Mouse (Mus musculus) midbrain, embryonic 13.5 days (tissue): ENCODE results near the gene Bud31. TPM values are rescaled to one million over a fixed set of nuclear protein-coding genes. Genes with fewer than 3 reads are reported as not detected.
A peak's percentile ranks its signal among the peaks of the same experiment; 100 is the strongest.
"Not testable (repeated sequence)": the region's sequence is repeated elsewhere in the genome, so short reads cannot be mapped to it uniquely, and the experiment has no call there.

Experiments
- ATAC-seq: fragments of 200-750 bp; cut with Nextera tagmentation; 2 replicates; pipeline ENCODE4 v1.8.0; 2017; ENCODE audit warnings: mild to moderate bottlenecking, moderate TSS enrichment, moderate library complexity
- H3K27ac ChIP-seq: fragments of 300-500 bp; sonication (generic); 2 replicates; pipeline ENCODE4 v1.5.1; 2015; ENCODE audit warnings: inconsistent platforms, mild to moderate bottlenecking, moderate library complexity
- H3K27me3 ChIP-seq: fragments of 300-500 bp; sonication (generic); 2 replicates; pipeline ENCODE4 v1.6.1; 2015; ENCODE audit warnings: mild to moderate bottlenecking, inconsistent platforms
- H3K36me3 ChIP-seq: fragments of 300-500 bp; sonication (generic); 2 replicates; pipeline ENCODE4 v1.6.1; 2015; ENCODE audit warnings: mild to moderate bottlenecking, inconsistent platforms
- H3K4me1 ChIP-seq: fragments of 300-500 bp; sonication (generic); replicated peaks from 2 replicates; pipeline ENCODE4 v1.6.1; 2015; ENCODE audit warnings: inconsistent platforms
- H3K4me2 ChIP-seq: fragments of 300-500 bp; sonication (generic); replicated peaks from 2 replicates; pipeline ENCODE4 v1.6.1; 2015; ENCODE audit warnings: moderate library complexity, mild to moderate bottlenecking, inconsistent platforms
- H3K4me3 ChIP-seq: fragments of 300-500 bp; sonication (generic); replicated peaks from 2 replicates; pipeline ENCODE4 v1.5.1; 2015; ENCODE audit warnings: mild to moderate bottlenecking, inconsistent platforms
- H3K9ac ChIP-seq: fragments of 300-500 bp; sonication (generic); replicated peaks from 2 replicates; pipeline ENCODE4 v1.6.1; 2015; ENCODE audit warnings: mild to moderate bottlenecking, inconsistent platforms
- H3K9me3 ChIP-seq: fragments of 300-500 bp; sonication (generic); 2 replicates; pipeline ENCODE4 v1.6.1; 2016; ENCODE audit warnings: mild to moderate bottlenecking, inconsistent platforms
- WGBS: fragments of 180-500 bp; shearing (Covaris S2); methylation state at CpG from one replicate; pipeline ENCODE4 v1.1.7; 2015; 5-methylcytosine and 5-hydroxymethylcytosine counted together
- polyA plus RNA-seq: library from polyadenylated mRNA; unstranded; fragments of >200 nt; fragmentation: Nextera tagmentation; extraction: Ambion mirVana; gene quantifications from 2 replicates; pipeline ENCODE4 v1.2.1, GENCODE M21; 2015

Gene Bud31
- polyA plus RNA-seq, 1 experiment from 2014 or later: 228 TPM

- Histone ChIP-seq H3K9me3 (no peaks in the 10 kb centered on the region), H3K27ac (no peak overlapping the region), H3K27me3 (peaks cover 31% of the 10 kb centered on the region), H3K4me1 (peaks cover 14% of the 10 kb centered on the region), H3K9ac (peak overlapping the region; percentile 56), H3K4me2 (peak overlapping the region; percentile 57), H3K4me3 (peak overlapping the region; percentile 42), H3K36me3 (peaks cover 17% of the 10 kb centered on the region)
- peak; percentile 47 for ATAC-seq
- WGBS: 21% methylated on average over 39 of the region's 40 CpGs
Observed at GRCm38 (mm10) chr5:145114606-145115473, 25.3 kb upstream of the Bud31 start.

GRCm38 (mm10) chr5:145115736-145116135 lies 24.4 kb upstream of the Bud31 start:
- no peaks in the 10 kb centered on the region for H3K9me3 ChIP-seq
- peaks cover 31% of the 10 kb centered on the region for H3K27me3 ChIP-seq
- H3K36me3 ChIP-seq: peaks cover 8% of the 10 kb centered on the region
- no peak for ATAC-seq
- no peak overlapping the region for H3K27ac ChIP-seq
- H3K9ac ChIP-seq: no peak overlapping the region
- H3K4me3 ChIP-seq: no peak overlapping the region
- peaks cover 14% of the 10 kb centered on the region for H3K4me1 ChIP-seq
- 95% methylated on average over 5 of the region's 5 CpGs for WGBS
- no peak overlapping the region for H3K4me2 ChIP-seq

- no peak for ATAC-seq
- Histone ChIP-seq H3K27me3 (peaks cover 31% of the 10 kb centered on the region), H3K9ac (no peak overlapping the region), H3K4me3 (no peak overlapping the region), H3K9me3 (no peaks in the 10 kb centered on the region), H3K4me1 (peaks cover 14% of the 10 kb centered on the region), H3K4me2 (no peak overlapping the region), H3K36me3 (peaks cover 2% of the 10 kb centered on the region; the same call in 1 of the 2 replicates), H3K27ac (no peak overlapping the region)
- WGBS: 66% methylated on average over 4 of the region's 4 CpGs
Observed at GRCm38 (mm10) chr5:145116316-145116715, 23.8 kb upstream of the Bud31 start.

- no peaks in the 10 kb centered on the region for H3K9me3 ChIP-seq
- H3K9ac ChIP-seq: no peak overlapping the region
- peaks cover 14% of the 10 kb centered on the region for H3K4me1 ChIP-seq
- H3K27me3 ChIP-seq: peaks cover 31% of the 10 kb centered on the region
- H3K36me3 ChIP-seq: no peaks in the 10 kb centered on the region
- no peak for ATAC-seq
- no peak overlapping the region for H3K4me3 ChIP-seq
- 44% methylated on average over 10 of the region's 10 CpGs for WGBS
- H3K4me2 ChIP-seq: no peak overlapping the region
- no peak overlapping the region for H3K27ac ChIP-seq
Observed at GRCm38 (mm10) chr5:145116916-145117315, 23.2 kb upstream of the Bud31 start.

GRCm38 (mm10) chr5:145118005-145118404 lies 22.2 kb upstream of the Bud31 start:
- WGBS: 70% methylated on average over 6 of the region's 6 CpGs
- no peak overlapping the region for H3K4me3 ChIP-seq
- no peak overlapping the region for H3K9ac ChIP-seq
- no peaks in the 10 kb centered on the region for H3K36me3 ChIP-seq
- ATAC-seq: no peak
- peaks cover 31% of the 10 kb centered on the region for H3K27me3 ChIP-seq
- H3K9me3 ChIP-seq: no peaks in the 10 kb centered on the region
- peaks cover 14% of the 10 kb centered on the region for H3K4me1 ChIP-seq
- H3K27ac ChIP-seq: no peak overlapping the region
- no peak overlapping the region for H3K4me2 ChIP-seq

- Histone ChIP-seq H3K27me3 (peaks cover 27% of the 10 kb centered on the region), H3K9ac (no peak overlapping the region), H3K4me1 (peaks cover 14% of the 10 kb centered on the region), H3K4me2 (no peak overlapping the region), H3K9me3 (no peaks in the 10 kb centered on the region), H3K4me3 (no peak overlapping the region), H3K27ac (no peak overlapping the region), H3K36me3 (peaks cover 2% of the 10 kb centered on the region)
- no peak for ATAC-seq
- WGBS: 88% methylated on average over 5 of the region's 5 CpGs
Observed at GRCm38 (mm10) chr5:145118461-145118860, 21.7 kb upstream of the Bud31 start.

GRCm38 (mm10) chr5:145119385-145119784 lies 20.8 kb upstream of the Bud31 start:
- peaks cover 11% of the 10 kb centered on the region for H3K36me3 ChIP-seq
- H3K27me3 ChIP-seq: peaks cover 19% of the 10 kb centered on the region
- no peak overlapping the region for H3K4me3 ChIP-seq
- ATAC-seq: no peak
- H3K4me1 ChIP-seq: peaks cover 6% of the 10 kb centered on the region; the same call in 1 of the 2 replicates
- H3K9me3 ChIP-seq: no peaks in the 10 kb centered on the region
- H3K4me2 ChIP-seq: no peak overlapping the region
- H3K27ac ChIP-seq: no peak overlapping the region
- no peak overlapping the region for H3K9ac ChIP-seq
- 87% methylated on average over 2 of the region's 2 CpGs for WGBS

GRCm38 (mm10) chr5:145120921-145121320 lies 19.2 kb upstream of the Bud31 start:
- Histone ChIP-seq H3K4me2 (no peak overlapping the region), H3K9ac (no peak overlapping the region), H3K27ac (no peak overlapping the region), H3K4me1 (no peaks in the 10 kb centered on the region), H3K27me3 (0 out of 2 replicates have a peak, but pooled peaks cover 5% of the 10 kb centered on the region), H3K36me3 (peaks cover 27% of the 10 kb centered on the region), H3K4me3 (no peak overlapping the region), H3K9me3 (no peaks in the 10 kb centered on the region)
- 87% methylated on average over 7 of the region's 7 CpGs for WGBS
- no peak for ATAC-seq

GRCm38 (mm10) chr5:145123396-145123795 lies 16.8 kb upstream of the Bud31 start:
- H3K36me3 ChIP-seq: peaks cover 50% of the 10 kb centered on the region
- no peaks in the 10 kb centered on the region for H3K27me3 ChIP-seq
- H3K4me3 ChIP-seq: no peak overlapping the region
- H3K4me2 ChIP-seq: no peak overlapping the region
- WGBS: 95% methylated on average over 19 of the region's 19 CpGs
- H3K9ac ChIP-seq: no peak overlapping the region
- H3K27ac ChIP-seq: no peak overlapping the region
- H3K4me1 ChIP-seq: no peaks in the 10 kb centered on the region
- H3K9me3 ChIP-seq: no peaks in the 10 kb centered on the region
- ATAC-seq: no peak

- no peak overlapping the region for H3K4me3 ChIP-seq
- no peaks in the 10 kb centered on the region for H3K4me1 ChIP-seq
- no peak overlapping the region for H3K4me2 ChIP-seq
- peaks cover 80% of the 10 kb centered on the region for H3K36me3 ChIP-seq
- H3K9ac ChIP-seq: no peak overlapping the region
- no peak overlapping the region for H3K27ac ChIP-seq
- no peak for ATAC-seq
- no peaks in the 10 kb centered on the region for H3K9me3 ChIP-seq
- WGBS: 97% methylated on average over 9 of the region's 9 CpGs
- no peaks in the 10 kb centered on the region for H3K27me3 ChIP-seq
Observed at GRCm38 (mm10) chr5:145126580-145126979, 13.6 kb upstream of the Bud31 start.

- Histone ChIP-seq H3K4me1 (no peaks in the 10 kb centered on the region), H3K27ac (no peak overlapping the region), H3K27me3 (no peaks in the 10 kb centered on the region), H3K4me2 (no peak overlapping the region), H3K4me3 (no peak overlapping the region), H3K9ac (no peak overlapping the region), H3K9me3 (no peaks in the 10 kb centered on the region), H3K36me3 (peaks cover 96% of the 10 kb centered on the region)
- no peak for ATAC-seq
- 93% methylated on average over 4 of the region's 4 CpGs for WGBS
Observed at GRCm38 (mm10) chr5:145129124-145129523, 11.0 kb upstream of the Bud31 start.

- not testable (repeated sequence) for H3K27ac ChIP-seq, H3K9ac ChIP-seq, ATAC-seq, H3K4me3 ChIP-seq, H3K4me1 ChIP-seq, H3K9me3 ChIP-seq, H3K4me2 ChIP-seq, H3K27me3 ChIP-seq
- 95% methylated on average over 6 of the region's 6 CpGs for WGBS
- H3K36me3 ChIP-seq: peaks cover 96% of the 10 kb centered on the region
Observed at GRCm38 (mm10) chr5:145129773-145130172, 10.4 kb upstream of the Bud31 start.
